Mouse (Mus musculus): ENCODE measurements around the gene Atp1b1. TPM values are rescaled to one million over a fixed set of nuclear protein-coding genes. Genes with fewer than 3 reads are reported as not detected.
A peak's percentile ranks its signal among the peaks of the same experiment; 100 is the strongest.

The Atp1b1 gene
- polyA plus RNA-seq, 1 experiment from 2014 or later = 227 TPM

GRCm38 (mm10) chr1:164449626-164450025 is 8.5 kb downstream of the Atp1b1 start:
- peaks cover 12% of the 10 kb centered on the region; the same call in 1 of the 2 replicates for H3K4me1 ChIP-seq (replicated peaks; ENCODE audit: control insufficient read depth, insufficient read depth, low read length)
- H3K27ac ChIP-seq (ENCODE audit: low read depth, low read length) = peak overlapping the region; percentile 74
- peaks cover 61% of the 10 kb centered on the region for H3K36me3 ChIP-seq (ENCODE audit: control insufficient read depth, insufficient read depth)
- H3K27me3 ChIP-seq (replicated peaks; ENCODE audit: control insufficient read depth, insufficient read depth, low read length) = no peaks in the 10 kb centered on the region
- peak; percentile 48 for ATAC-seq
- H3K4me3 ChIP-seq (ENCODE audit: low read depth, low read length) = no peak overlapping the region
- peak overlapping the region; percentile 22; the same call in 1 of the 2 replicates for H3K9ac ChIP-seq (ENCODE audit: low read depth, low read length)
- no peak for TF ChIP-seq CTCF (IDR thresholded peaks at IDR 0.05; ENCODE audit: low read depth)
- no peaks in the 10 kb centered on the region for H3K9me3 ChIP-seq (ENCODE audit: control insufficient read depth)
- WGBS = 62% methylated on average over 8 of the region's 8 CpGs
- no peak overlapping the region for H3K4me2 ChIP-seq (replicated peaks; ENCODE audit: low read depth)

GRCm38 (mm10) chr1:164447521-164447920 is 10.6 kb downstream of the Atp1b1 start:
- no peak for TF ChIP-seq CTCF (IDR thresholded peaks at IDR 0.05; ENCODE audit: low read depth)
- peaks cover 61% of the 10 kb centered on the region for H3K36me3 ChIP-seq (ENCODE audit: control insufficient read depth, insufficient read depth)
- WGBS = 85% methylated on average over 6 of the region's 6 CpGs

DNA sequence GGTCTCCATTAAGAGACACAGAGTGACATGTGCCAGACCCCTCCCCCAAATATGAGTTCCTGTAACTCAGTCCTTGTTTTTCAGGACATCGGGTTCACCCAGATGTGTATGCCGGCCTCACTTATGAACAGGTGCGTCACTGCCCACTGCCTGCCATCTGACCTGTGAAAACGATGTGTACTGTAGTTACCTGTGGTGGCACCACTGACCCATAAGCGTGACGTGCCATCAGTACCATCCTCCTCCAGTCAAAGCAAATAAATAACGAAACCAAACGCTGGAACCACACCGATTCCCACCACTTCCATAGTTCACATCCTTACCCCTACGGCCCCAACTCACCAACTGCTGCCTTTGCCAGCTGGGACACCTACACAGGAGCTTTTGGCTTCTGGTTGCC is 11.6 kb downstream of the Atp1b1 start:
- no peak for TF ChIP-seq CTCF (IDR thresholded peaks at IDR 0.05; ENCODE audit: low read depth)
- Histone ChIP-seq H3K4me2 (replicated peaks; ENCODE audit: low read depth) (no peak overlapping the region), H3K36me3 (ENCODE audit: control insufficient read depth, insufficient read depth) (peaks cover 61% of the 10 kb centered on the region), H3K27ac (ENCODE audit: low read depth, low read length) (no peak overlapping the region), H3K27me3 (replicated peaks; ENCODE audit: control insufficient read depth, insufficient read depth, low read length) (no peaks in the 10 kb centered on the region), H3K4me1 (replicated peaks; ENCODE audit: control insufficient read depth, insufficient read depth, low read length) (peaks cover 7% of the 10 kb centered on the region; the same call in 1 of the 2 replicates), H3K9me3 (ENCODE audit: control insufficient read depth) (no peaks in the 10 kb centered on the region), H3K4me3 (ENCODE audit: low read depth, low read length) (no peak overlapping the region), H3K9ac (ENCODE audit: low read depth, low read length) (no peak overlapping the region)
- 90% methylated on average over 10 of the region's 10 CpGs for WGBS
- no peak for ATAC-seq

More at GRCm38 (mm10) chr1:164447521-164447920, 10.6 kb downstream of the Atp1b1 start:
- ATAC-seq = no peak
- Histone ChIP-seq H3K4me3 (ENCODE audit: low read depth, low read length) (no peak overlapping the region), H3K4me2 (replicated peaks; ENCODE audit: low read depth) (no peak overlapping the region), H3K27ac (ENCODE audit: low read depth, low read length) (no peak overlapping the region), H3K9me3 (ENCODE audit: control insufficient read depth) (no peaks in the 10 kb centered on the region), H3K4me1 (replicated peaks; ENCODE audit: control insufficient read depth, insufficient read depth, low read length) (peaks cover 11% of the 10 kb centered on the region; the same call in 1 of the 2 replicates), H3K27me3 (replicated peaks; ENCODE audit: control insufficient read depth, insufficient read depth, low read length) (no peaks in the 10 kb centered on the region), H3K9ac (ENCODE audit: low read depth, low read length) (no peak overlapping the region)

GRCm38 (mm10) chr1:164445620-164446162 is 12.5 kb downstream of the Atp1b1 start:
- 73% methylated on average over 5 of the region's 5 CpGs for WGBS
- Histone ChIP-seq H3K9me3 (ENCODE audit: control insufficient read depth) (no peaks in the 10 kb centered on the region), H3K4me3 (ENCODE audit: low read depth, low read length) (no peak overlapping the region), H3K27me3 (replicated peaks; ENCODE audit: control insufficient read depth, insufficient read depth, low read length) (no peaks in the 10 kb centered on the region), H3K4me2 (replicated peaks; ENCODE audit: low read depth) (no peak overlapping the region), H3K9ac (ENCODE audit: low read depth, low read length) (no peak overlapping the region), H3K4me1 (replicated peaks; ENCODE audit: control insufficient read depth, insufficient read depth, low read length) (0 out of 2 replicates have a peak, but pooled peaks cover under 1% of the 10 kb centered on the region), H3K36me3 (ENCODE audit: control insufficient read depth, insufficient read depth) (peaks cover 61% of the 10 kb centered on the region), H3K27ac (ENCODE audit: low read depth, low read length) (no peak overlapping the region)
- ATAC-seq = no peak
- TF ChIP-seq CTCF (IDR thresholded peaks at IDR 0.05; ENCODE audit: low read depth) = no peak

DNA sequence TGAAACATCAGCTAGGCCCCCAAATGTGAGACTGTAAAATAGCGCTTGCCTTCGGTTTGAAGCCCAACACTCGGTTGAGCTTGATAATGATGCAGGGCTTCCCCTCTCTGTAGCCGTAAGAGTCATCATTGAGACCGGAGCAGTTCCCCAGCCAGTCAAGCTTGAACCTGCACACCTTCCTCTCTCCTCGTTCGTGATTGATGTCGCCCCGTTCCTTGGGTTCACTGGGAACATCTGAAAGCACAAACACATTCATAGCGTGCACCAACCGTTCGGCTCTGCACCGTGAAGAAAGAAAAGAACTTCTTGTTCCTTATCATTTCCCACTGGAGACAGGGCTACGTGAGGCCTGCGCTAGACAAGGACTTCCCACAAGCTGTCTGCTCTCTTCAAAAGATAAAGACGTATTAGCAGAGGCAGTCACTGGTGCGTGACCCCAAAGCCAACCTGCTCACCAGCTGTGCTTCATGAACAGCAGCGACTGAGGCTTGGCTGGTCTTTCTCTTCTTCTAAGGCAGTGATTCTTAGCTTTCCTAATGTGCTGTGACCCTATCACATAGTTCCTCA is 16.7 kb downstream of the Atp1b1 start:
- no peaks in the 10 kb centered on the region for H3K27me3 ChIP-seq (replicated peaks; ENCODE audit: control insufficient read depth, insufficient read depth, low read length)
- WGBS = 67% methylated on average over 18 of the region's 18 CpGs
- H3K27ac ChIP-seq (ENCODE audit: low read depth, low read length) = no peak overlapping the region
- ATAC-seq = no peak
- peaks cover 75% of the 10 kb centered on the region for H3K36me3 ChIP-seq (ENCODE audit: control insufficient read depth, insufficient read depth)
- H3K9me3 ChIP-seq (ENCODE audit: control insufficient read depth) = no peaks in the 10 kb centered on the region
- no peak overlapping the region for H3K4me3 ChIP-seq (ENCODE audit: low read depth, low read length)
- H3K4me1 ChIP-seq (replicated peaks; ENCODE audit: control insufficient read depth, insufficient read depth, low read length) = no peaks in the 10 kb centered on the region
- H3K9ac ChIP-seq (ENCODE audit: low read depth, low read length) = no peak overlapping the region
- TF ChIP-seq CTCF (IDR thresholded peaks at IDR 0.05; ENCODE audit: low read depth) = no peak
- H3K4me2 ChIP-seq (replicated peaks; ENCODE audit: low read depth) = no peak overlapping the region

- H3K4me3 ChIP-seq (ENCODE audit: low read depth, low read length) = no peak overlapping the region
- no peaks in the 10 kb centered on the region for H3K27me3 ChIP-seq (replicated peaks; ENCODE audit: control insufficient read depth, insufficient read depth, low read length)
- no peak overlapping the region for H3K9ac ChIP-seq (ENCODE audit: low read depth, low read length)
- no peak overlapping the region for H3K27ac ChIP-seq (ENCODE audit: low read depth, low read length)
- no peak for ATAC-seq
- no peaks in the 10 kb centered on the region for H3K4me1 ChIP-seq (replicated peaks; ENCODE audit: control insufficient read depth, insufficient read depth, low read length)
- H3K36me3 ChIP-seq (ENCODE audit: control insufficient read depth, insufficient read depth) = peaks cover 73% of the 10 kb centered on the region
- no peaks in the 10 kb centered on the region for H3K9me3 ChIP-seq (ENCODE audit: control insufficient read depth)
- 67% methylated on average over 11 of the region's 11 CpGs for WGBS
- H3K4me2 ChIP-seq (replicated peaks; ENCODE audit: low read depth) = no peak overlapping the region
- TF ChIP-seq CTCF (IDR thresholded peaks at IDR 0.05; ENCODE audit: low read depth) = no peak
Measured at GRCm38 (mm10) chr1:164440708-164441407, 17.3 kb downstream of the Atp1b1 start.
